Mouse (Mus musculus) MEL (cell line): ENCODE measurements around the gene Acnat1.

ENCODE experiments used
- BHLHE40 ChIP-seq: IDR thresholded peaks from 2 replicates; pipeline ENCODE4 v1.6.1; 2012; ENCODE audit warnings: low read depth, mild to moderate bottlenecking, inconsistent platforms, low read length, improper control_type of control experiment, borderline replicate concordance
- CHD2 ChIP-seq: IDR thresholded peaks from 2 replicates; pipeline ENCODE4 v1.6.1; 2011; ENCODE audit warnings: low read length, improper control_type of control experiment
- CTCF ChIP-seq, 3 experiments: IDR thresholded peaks in 2 of 3; conservative IDR thresholded peaks in 1 of 3; 2 replicates each; pipeline ENCODE4 v1.5.1; 2011 to 2012; ENCODE audit warnings: low read length in 3 of 3, low read depth in 2 of 3, mild to moderate bottlenecking in 2 of 3, improper control_type of control experiment in 1 of 3, inconsistent platforms in 1 of 3, mixed read lengths in 1 of 3, moderate library complexity in 1 of 3; ENCODE audit not compliant: control insufficient read depth in 1 of 3, insufficient read depth in 1 of 3, poor library complexity in 1 of 3, severe bottlenecking in 1 of 3
- MAX ChIP-seq: IDR thresholded peaks from 2 replicates; pipeline ENCODE4 v1.6.1; 2011; ENCODE audit warnings: low read length, improper control_type of control experiment
- MXI1 ChIP-seq: IDR thresholded peaks from 2 replicates; pipeline ENCODE4 v1.6.1; 2011; ENCODE audit warnings: mild to moderate bottlenecking, low read depth, low read length, improper control_type of control experiment
- POLR2A ChIP-seq, 2 experiments: IDR thresholded peaks; 2 replicates each; pipeline ENCODE4 v1.6.1; 2011 to 2012; ENCODE audit warnings: low read length in 2 of 2, mild to moderate bottlenecking in 2 of 2, control low read depth in 1 of 2, improper control_type of control experiment in 1 of 2, low read depth in 1 of 2, moderate library complexity in 1 of 2; ENCODE audit not compliant: control insufficient read depth in 1 of 2, insufficient read depth in 1 of 2, poor library complexity in 1 of 2
- POLR2AphosphoS2 ChIP-seq: IDR thresholded peaks from 2 replicates; pipeline ENCODE4 v1.6.1; 2011; ENCODE audit warnings: low read length, improper control_type of control experiment
- POLR2AphosphoS5 ChIP-seq: IDR thresholded peaks from 2 replicates; pipeline ENCODE4 v1.6.1; 2012; ENCODE audit warnings: low read depth, borderline replicate concordance, mild to moderate bottlenecking, inconsistent platforms, low read length, moderate library complexity, mixed read lengths
- ZC3H11A ChIP-seq: IDR thresholded peaks from 2 replicates; pipeline ENCODE4 v1.6.1; 2012; ENCODE audit warnings: low read depth, mild to moderate bottlenecking, inconsistent platforms, low read length, improper control_type of control experiment
- ZKSCAN1 ChIP-seq: IDR thresholded peaks from 2 replicates; pipeline ENCODE4 v1.6.1; 2012; ENCODE audit warnings: low read depth, mild to moderate bottlenecking, inconsistent platforms, low read length, improper control_type of control experiment, moderate library complexity

GRCm38 (mm10) chr4:49456171-49456570 is 17.5 kb downstream of the Acnat1 start:
- TF ChIP-seq POLR2AphosphoS2 (no peak), BHLHE40 (no peak), POLR2A (IDR thresholded peaks at IDR 0.05; ENCODE audit: control insufficient read depth in 1 of 2, insufficient read depth in 1 of 2, low read depth in 1 of 2, low read length in 2 of 2, poor library complexity in 1 of 2) (no peak), ZKSCAN1 (no peak), CTCF (IDR thresholded peaks at IDR 0.05 in 2 of 3, conservative IDR thresholded peaks at IDR 0.05 in 1 of 3; ENCODE audit: control insufficient read depth in 1 of 3, insufficient read depth in 1 of 3, low read depth in 2 of 3, low read length in 3 of 3, poor library complexity in 1 of 3, severe bottlenecking in 1 of 3) (no peak), POLR2AphosphoS5 (no peak), ZC3H11A (no peak), CHD2 (no peak), MAX (no peak), MXI1 (no peak)
